Mouse (Mus musculus) small intestine, adult 2 months (tissue): ENCODE results near the gene Wdtc1. TPM values are rescaled to one million over a fixed set of nuclear protein-coding genes. Genes with fewer than 3 reads are reported as not detected.

Experiments used
- H3K27ac ChIP-seq: fragments of 200-500 bp; 2 replicates; pipeline ENCODE4 v1.5.1; 2012; ENCODE audit warnings: low read depth, low read length, control low read depth, inconsistent platforms; ENCODE audit not compliant: insufficient read depth
- H3K27me3 ChIP-seq: fragments of 200-500 bp; 2 replicates; pipeline ENCODE4 v1.6.1; 2012; ENCODE audit warnings: mild to moderate bottlenecking, moderate library complexity, low read length, inconsistent platforms; ENCODE audit not compliant: control insufficient read depth, insufficient read depth
- H3K36me3 ChIP-seq: fragments of 200-500 bp; 2 replicates; pipeline ENCODE4 v1.6.1; 2012; ENCODE audit warnings: mild to moderate bottlenecking, low read length, control low read depth, inconsistent platforms; ENCODE audit not compliant: control insufficient read depth, insufficient read depth
- H3K4me1 ChIP-seq: fragments of 200-500 bp; 2 replicates; pipeline ENCODE4 v1.6.1; 2012; ENCODE audit warnings: low read length, inconsistent platforms, mixed read lengths; ENCODE audit not compliant: control insufficient read depth, insufficient read depth, insufficient read length
- H3K4me3 ChIP-seq: fragments of 200-500 bp; 2 replicates; pipeline ENCODE4 v1.5.1; 2012; ENCODE audit warnings: low read depth, mild to moderate bottlenecking, control low read depth, inconsistent platforms, low read length, moderate library complexity
- CTCF ChIP-seq: fragments of 200-500 bp; IDR thresholded peaks from 2 replicates; pipeline ENCODE4 v1.5.1; 2012; ENCODE audit warnings: low read depth, mild to moderate bottlenecking, control low read depth, inconsistent platforms, low read length, moderate library complexity, mixed read lengths; ENCODE audit not compliant: insufficient replicate concordance, insufficient read length; ENCODE audit errors: extremely low read depth
- POLR2A ChIP-seq: fragments of 200-500 bp; IDR thresholded peaks from 2 replicates; pipeline ENCODE4 v1.6.1; 2012; ENCODE audit warnings: low read depth, mild to moderate bottlenecking, control low read depth, inconsistent platforms, low read length, moderate library complexity
- WGBS: fragments of 180-500 bp; shearing (Covaris S2); methylation state at CpG from one replicate; pipeline ENCODE4 v1.1.7; 2018; 5-methylcytosine and 5-hydroxymethylcytosine counted together
- polyA plus RNA-seq: library from polyadenylated mRNA; depleted of rRNA; stranded (reverse); fragments of >200 nt; gene quantifications from 2 replicates; pipeline ENCODE4 v1.2.3, GENCODE M21; 2012

The Wdtc1 gene
- polyA plus RNA-seq, 1 experiment, result 90.5 TPM

- WGBS, result 48% methylated on average over 7 of the region's 7 CpGs
- no peak overlapping the region for H3K4me3 ChIP-seq
- H3K36me3 ChIP-seq, result no peaks in the 10 kb centered on the region
- no peak overlapping the region for H3K27ac ChIP-seq
- TF ChIP-seq CTCF, result no peak
- no peak for TF ChIP-seq POLR2A
- H3K4me1 ChIP-seq, result peaks cover 5% of the 10 kb centered on the region; the same call in 1 of the 2 replicates
- no peaks in the 10 kb centered on the region for H3K27me3 ChIP-seq
These were observed 71.8 kb downstream of the Wdtc1 start for GRCm38 (mm10) chr4:133281513-133281912.

- WGBS, result 85% methylated on average over 3 of the region's 3 CpGs
- TF ChIP-seq CTCF (no peak), POLR2A (no peak)
- Histone ChIP-seq H3K4me3 (no peak overlapping the region), H3K27me3 (no peaks in the 10 kb centered on the region), H3K27ac (0 out of 2 replicates have a peak overlapping the region, but pooled peaks have one; percentile 70), H3K4me1 (peaks cover 10% of the 10 kb centered on the region; the same call in 1 of the 2 replicates), H3K36me3 (0 out of 2 replicates have a peak, but pooled peaks cover 2% of the 10 kb centered on the region)
These were observed 74.8 kb downstream of the Wdtc1 start for GRCm38 (mm10) chr4:133278482-133278881.

- WGBS, result 25% methylated on average over 6 of the region's 6 CpGs
These were observed 75.2 kb downstream of the Wdtc1 start for GRCm38 (mm10) chr4:133278067-133278466.

GRCm38 (mm10) chr4:133277104-133278026 is 75.9 kb downstream of the Wdtc1 start, which contains the start of gene Tmem222:
TSS of gene Tmem222 (minus strand) at chr4:133277792.
- TF ChIP-seq POLR2A (peak; percentile 64), CTCF (no peak)
- H3K27ac ChIP-seq, result peak within 1 kb of the TSS; percentile 70
- no peaks in the 10 kb centered on the region for H3K27me3 ChIP-seq
- H3K4me1 ChIP-seq, result peaks cover 10% of the 10 kb centered on the region; the same call in 1 of the 2 replicates
- peak within 1 kb of the TSS; percentile 68 for H3K4me3 ChIP-seq
- H3K36me3 ChIP-seq, result 0 out of 2 replicates have a peak, but pooled peaks cover 2% of the 10 kb centered on the region
- under 1% methylated on average over 73 of the region's 73 CpGs for WGBS

More at GRCm38 (mm10) chr4:133278067-133278466, 75.2 kb downstream of the Wdtc1 start:
- TF ChIP-seq CTCF, result no peak
- TF ChIP-seq POLR2A, result no peak
- Histone ChIP-seq H3K4me1 (peaks cover 10% of the 10 kb centered on the region; the same call in 1 of the 2 replicates), H3K36me3 (0 out of 2 replicates have a peak, but pooled peaks cover 2% of the 10 kb centered on the region), H3K4me3 (peak overlapping the region; percentile 68), H3K27ac (peak overlapping the region; percentile 70), H3K27me3 (no peaks in the 10 kb centered on the region)

GRCm38 (mm10) chr4:133270929-133271328 is 82.4 kb downstream of the Wdtc1 start:
- Histone ChIP-seq H3K4me3 (no peak overlapping the region), H3K4me1 (peaks cover 6% of the 10 kb centered on the region; the same call in 1 of the 2 replicates), H3K27ac (no peak overlapping the region), H3K36me3 (peaks cover 42% of the 10 kb centered on the region), H3K27me3 (no peaks in the 10 kb centered on the region)
- TF ChIP-seq POLR2A (no peak), CTCF (no peak)
- 89% methylated on average over 9 of the region's 9 CpGs for WGBS

GRCm38 (mm10) chr4:133269596-133269995 is 83.7 kb downstream of the Wdtc1 start:
- WGBS, result 79% methylated on average over 3 of the region's 3 CpGs
- Histone ChIP-seq H3K4me3 (no peak overlapping the region), H3K27me3 (no peaks in the 10 kb centered on the region), H3K4me1 (no peaks in the 10 kb centered on the region), H3K27ac (no peak overlapping the region), H3K36me3 (peaks cover 50% of the 10 kb centered on the region)
- TF ChIP-seq CTCF, result no peak
- TF ChIP-seq POLR2A, result no peak

- 87% methylated on average over 3 of the region's 3 CpGs for WGBS
- Histone ChIP-seq H3K4me1 (no peaks in the 10 kb centered on the region), H3K27me3 (no peaks in the 10 kb centered on the region), H3K4me3 (no peak overlapping the region), H3K27ac (no peak overlapping the region), H3K36me3 (peaks cover 51% of the 10 kb centered on the region)
- TF ChIP-seq POLR2A, result no peak
- no peak for TF ChIP-seq CTCF
These were observed 84.3 kb downstream of the Wdtc1 start for GRCm38 (mm10) chr4:133268931-133269330.
